Mouse (Mus musculus) cerebellum, postnatal 36 days (tissue): ENCODE results near the gene Arid3a.

Experiments
- DNase-seq, 2 experiments: peaks; one replicate each; pipeline ENCODE4 v3.0.0; 2021 to 2022; ENCODE audit warnings: mixed read lengths in 2 of 2

Arid3a gene

GRCm38 (mm10) chr10:79979401-79980155, 52.7 kb downstream of the Arid3a start:
- DNase-seq: no peak

DNA sequence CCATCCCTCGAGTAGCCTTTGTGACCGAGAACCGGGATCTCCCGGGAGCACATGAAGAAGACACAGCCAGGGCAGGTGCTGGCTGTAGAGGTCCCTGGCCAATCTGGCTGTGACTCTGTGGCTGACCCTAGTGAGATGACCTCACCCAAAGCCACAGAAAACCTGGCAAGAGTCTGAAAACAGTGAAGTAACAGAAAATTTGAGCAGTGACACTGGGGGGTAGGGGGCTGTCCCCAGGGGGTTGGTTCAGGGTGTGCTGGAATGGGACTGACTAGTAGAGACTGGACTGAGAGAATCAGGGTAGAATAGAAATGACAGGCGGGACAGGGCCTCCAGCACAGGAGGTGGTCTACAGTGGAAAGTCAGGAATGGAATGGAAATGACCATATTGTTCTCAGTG, 56.4 kb downstream of the Arid3a start:
- no peak for DNase-seq

DNA sequence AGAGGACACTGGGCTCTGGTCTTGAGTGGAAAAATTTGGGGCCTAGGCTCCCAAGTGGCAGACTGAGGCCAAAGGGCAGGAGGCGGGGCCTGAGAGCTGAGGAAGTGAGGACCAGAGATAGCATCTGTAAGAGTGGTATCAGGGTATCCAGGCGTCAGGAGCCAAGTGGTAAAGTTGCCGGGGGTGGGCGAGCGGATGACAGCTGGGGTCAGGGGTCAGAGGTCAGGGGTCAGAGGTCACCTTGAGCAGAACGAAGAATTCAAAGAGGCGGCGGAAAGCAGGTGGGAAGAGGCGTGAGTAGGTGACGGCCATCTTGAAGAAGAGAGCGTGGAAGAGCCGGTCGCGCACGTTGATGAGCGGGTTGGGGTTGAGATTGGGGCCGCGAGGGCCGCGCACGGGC, 56.8 kb downstream of the Arid3a start:
- peak; percentile 67 for DNase-seq

- peak; percentile 85 to 86 for DNase-seq
Measured at GRCm38 (mm10) chr10:79984195-79984816, 57.5 kb downstream of the Arid3a start, which contains the start of gene Tmem259. TSS of gene Tmem259 (minus strand) at chr10:79984330.

- DNase-seq: peak; percentile 93 to 94
Measured at GRCm38 (mm10) chr10:79984871-79985270, 58.0 kb downstream of the Arid3a start.

GRCm38 (mm10) chr10:79985334-79986231, 58.7 kb downstream of the Arid3a start:
- DNase-seq: peak; percentile 75 to 77

DNA sequence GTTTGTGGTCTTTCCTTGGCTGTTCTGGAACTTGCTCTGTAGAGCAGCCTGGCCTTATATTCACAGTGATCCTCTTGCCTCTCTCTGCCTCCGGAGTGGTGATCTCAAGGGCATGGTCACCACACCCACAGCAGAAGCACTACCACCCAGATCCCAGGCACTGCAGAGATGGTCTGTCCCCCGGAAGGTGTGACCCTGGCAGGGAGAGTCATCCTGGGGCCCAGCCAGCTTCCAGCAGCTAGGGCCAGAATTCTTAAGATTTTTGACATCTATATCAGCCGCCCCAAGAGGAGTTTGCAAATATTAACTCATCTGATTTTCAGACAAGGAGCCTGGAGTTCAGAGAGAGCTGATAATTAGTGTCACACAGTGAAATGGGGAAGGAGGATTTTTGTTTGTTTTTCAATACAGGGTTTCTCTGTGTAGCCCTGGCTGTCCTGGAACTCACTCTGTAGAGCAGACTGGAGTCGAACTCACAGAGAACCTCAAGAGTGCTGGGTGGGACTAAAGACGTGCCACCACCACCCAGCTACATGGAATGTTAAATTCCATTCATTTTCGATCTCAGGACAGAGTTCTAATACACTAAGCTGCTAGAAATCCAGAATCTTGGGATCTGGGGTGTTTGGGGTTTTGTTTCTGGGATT, 59.5 kb downstream of the Arid3a start:
- no peak for DNase-seq

GRCm38 (mm10) chr10:79986963-79987362, 60.1 kb downstream of the Arid3a start:
- DNase-seq: peak; percentile 91 to 93

- DNase-seq: no peak
Measured at GRCm38 (mm10) chr10:79987771-79988505, 61.1 kb downstream of the Arid3a start.

DNA sequence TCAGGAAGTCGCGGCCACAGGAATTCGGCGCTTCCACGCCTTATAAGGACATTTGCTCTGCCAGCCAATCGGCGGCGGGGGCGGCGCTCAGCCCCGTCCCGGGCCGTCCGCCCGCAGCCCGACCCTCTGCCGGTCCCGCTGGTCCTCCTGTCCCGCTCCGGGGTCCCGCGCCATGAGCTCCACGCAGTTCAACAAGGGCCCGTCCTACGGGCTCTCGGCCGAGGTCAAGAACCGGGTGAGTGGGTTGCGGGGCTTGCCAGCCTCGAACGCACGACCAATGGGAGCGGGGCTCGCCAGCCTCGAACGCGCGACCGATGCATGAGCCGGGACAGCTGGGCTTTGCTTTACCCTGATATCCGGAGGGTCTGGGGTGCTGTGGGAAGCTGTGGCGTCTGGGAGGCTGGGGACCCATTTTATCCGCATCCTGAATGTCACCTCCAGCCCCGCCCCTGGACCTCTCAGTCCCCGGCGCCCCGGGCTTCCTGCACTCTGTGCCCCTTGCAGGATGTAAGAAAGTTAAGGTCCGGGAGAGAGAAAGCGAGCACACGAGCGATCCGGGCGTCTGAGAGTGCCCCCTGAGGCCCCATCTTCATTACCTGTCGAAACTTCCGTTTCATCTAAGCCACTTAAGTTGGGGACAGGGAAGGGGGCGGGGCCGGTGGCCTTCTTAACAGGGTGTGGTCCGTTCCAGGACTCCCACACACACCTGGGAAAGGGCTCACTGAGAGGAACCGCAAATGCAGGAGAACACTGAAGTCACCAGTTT, 61.8 kb downstream of the Arid3a start, which contains the start of gene Cnn2:
TSS of gene Cnn2 (plus strand) at position 79 of the 766 bp plus-strand sequence.
- DNase-seq: no peak

DNA sequence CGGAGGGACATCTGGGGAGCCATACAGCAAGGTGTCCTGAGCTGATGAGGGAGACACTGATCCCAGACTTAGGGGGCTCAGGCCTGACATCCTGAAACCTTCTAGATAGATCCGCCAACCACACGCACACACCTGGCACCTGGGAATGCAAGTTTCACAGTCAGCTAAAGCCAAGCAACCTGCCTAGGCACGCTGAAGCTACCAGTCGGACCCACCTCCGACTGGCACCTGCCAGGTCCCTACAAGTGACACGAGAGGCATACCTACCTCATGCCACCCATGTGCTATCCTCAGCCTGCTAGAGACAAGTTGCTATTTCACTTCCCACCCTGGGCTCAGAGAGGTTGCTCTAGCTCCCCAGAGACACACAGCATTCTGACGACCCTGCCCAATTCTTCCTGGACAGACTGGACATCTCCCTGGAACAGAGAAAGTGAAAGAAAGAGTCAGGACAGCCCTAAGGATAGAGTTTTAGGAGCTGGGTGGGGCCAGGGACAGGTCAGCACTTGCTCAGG, 62.5 kb downstream of the Arid3a start:
- no peak for DNase-seq

- no peak for DNase-seq
Measured at GRCm38 (mm10) chr10:79989870-79990269, 63.0 kb downstream of the Arid3a start.

- no peak for DNase-seq
Measured at GRCm38 (mm10) chr10:79991099-79991498, 64.3 kb downstream of the Arid3a start.

DNA sequence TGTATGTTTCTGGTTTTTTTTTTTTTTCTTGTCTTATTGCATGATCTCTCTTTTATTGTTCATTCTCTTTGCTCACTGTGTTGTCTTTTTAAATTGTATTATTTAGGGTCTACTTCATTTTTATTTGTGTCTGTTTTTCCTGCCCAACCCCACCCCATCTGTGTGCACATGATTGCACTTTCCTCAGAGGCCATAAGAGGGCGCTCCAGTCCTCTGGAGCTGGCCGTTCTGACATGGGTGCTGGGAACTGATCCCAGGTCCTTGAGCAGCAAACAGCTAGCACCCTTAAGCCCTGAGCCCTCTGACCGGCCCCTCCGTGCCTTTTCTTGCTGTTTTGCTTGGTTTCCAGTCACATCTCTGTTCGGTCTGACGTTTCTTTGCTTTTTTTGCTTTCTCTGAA, 64.7 kb downstream of the Arid3a start:
- DNase-seq: no peak

- no peak for DNase-seq
Measured at GRCm38 (mm10) chr10:79994397-79995115, 67.7 kb downstream of the Arid3a start.

DNA sequence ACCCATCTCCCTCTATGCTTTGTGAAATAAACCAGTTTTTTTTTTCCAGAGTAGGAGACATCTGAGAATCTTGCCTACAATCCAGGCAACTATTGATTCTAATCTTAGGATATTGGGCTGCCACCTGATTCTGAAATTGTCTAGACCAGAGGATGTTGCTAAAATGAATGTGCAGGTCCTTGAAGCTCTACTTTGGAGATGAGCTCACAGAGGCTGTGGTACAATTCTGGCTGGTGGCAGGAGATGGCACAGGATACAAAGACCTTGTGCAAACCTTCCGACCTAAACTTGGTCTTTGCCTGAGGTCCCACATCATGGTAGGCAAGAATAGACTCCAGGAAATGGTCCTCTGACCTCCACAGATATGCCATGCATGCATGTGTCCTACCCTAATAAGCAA, 68.8 kb downstream of the Arid3a start:
- no peak for DNase-seq

DNA sequence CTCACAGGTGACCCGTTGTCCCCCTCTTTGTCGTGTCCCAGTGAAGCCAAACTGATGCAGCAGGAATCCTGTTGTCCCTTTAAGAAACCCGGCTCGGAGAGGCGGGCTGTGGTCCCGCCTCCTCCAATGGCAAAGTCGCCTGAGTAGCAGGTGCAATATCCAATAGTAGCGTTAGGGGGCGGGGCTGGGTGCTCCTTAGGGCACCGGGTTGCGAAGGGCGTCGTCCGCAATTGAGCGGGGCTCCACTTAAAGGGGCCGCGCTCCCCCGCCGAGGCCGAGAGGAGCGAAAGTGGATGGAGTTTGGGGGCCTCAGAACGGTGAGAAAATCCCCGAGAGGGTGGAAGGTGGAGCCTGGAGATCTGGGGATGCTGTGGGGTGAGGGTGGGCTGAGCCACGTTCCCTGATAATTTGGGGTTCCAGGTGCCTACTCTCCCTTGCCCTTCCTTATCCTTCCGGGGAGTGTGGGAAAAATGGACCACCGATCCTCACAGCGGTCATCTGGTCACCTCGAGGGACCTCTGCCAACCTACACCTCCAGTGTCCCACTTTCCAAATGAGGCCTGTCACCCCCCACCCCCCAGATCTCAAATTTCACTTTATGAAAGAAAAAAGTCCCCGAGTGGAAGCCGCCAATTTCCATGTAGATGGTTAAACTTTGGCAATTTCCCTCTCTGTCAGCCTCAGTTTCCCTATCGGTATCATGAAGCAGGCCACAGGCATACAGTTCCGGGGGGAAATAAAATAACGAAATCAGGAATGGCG, 69.6 kb downstream of the Arid3a start, which contains the start of gene Abca7:
TSS of gene Abca7 (plus strand) at position 223 of the 762 bp plus-strand sequence.
- DNase-seq: peak; percentile 98

DNA sequence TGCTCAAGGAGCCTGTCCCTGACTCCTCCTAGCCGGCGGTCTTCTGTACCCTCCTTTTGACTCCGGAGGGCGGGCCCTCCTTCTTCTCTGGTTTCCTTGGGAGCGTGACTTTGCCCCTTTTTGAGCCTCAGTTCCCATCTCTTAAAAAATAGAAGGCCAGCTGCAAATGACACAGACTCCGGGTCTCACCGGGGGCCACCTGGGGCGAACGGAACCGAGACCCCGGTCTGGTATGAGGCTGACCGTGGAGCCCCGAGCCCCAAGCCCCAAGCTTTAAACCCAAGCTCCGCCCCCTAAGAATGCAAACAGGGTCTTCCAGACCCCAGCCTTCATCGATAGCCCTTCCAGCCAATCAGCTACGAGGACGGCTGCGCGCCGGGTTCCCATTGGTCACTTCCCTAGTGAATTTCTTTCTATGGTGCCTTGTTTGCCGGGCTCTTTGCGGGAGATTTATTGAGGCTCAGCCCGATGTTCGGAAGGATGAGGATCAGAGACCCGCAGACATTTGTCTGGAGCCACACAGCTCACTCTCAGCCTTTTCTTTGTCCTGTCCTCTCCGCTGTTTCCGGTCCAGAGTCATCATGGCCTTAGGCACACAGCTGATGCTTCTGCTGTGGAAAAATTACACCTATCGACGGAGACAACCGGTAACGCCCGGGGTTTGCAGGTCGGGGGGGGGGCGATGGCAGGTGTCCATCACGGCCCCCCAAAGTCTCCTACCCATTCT, 70.4 kb downstream of the Arid3a start:
- DNase-seq: peak; percentile 78 to 83

GRCm38 (mm10) chr10:79997819-79998218, 71.0 kb downstream of the Arid3a start:
- peak; percentile 62 to 70 for DNase-seq
